Comparison of ENCODE assay signal across 9 mouse cellular contexts in the genomic region with DNA sequence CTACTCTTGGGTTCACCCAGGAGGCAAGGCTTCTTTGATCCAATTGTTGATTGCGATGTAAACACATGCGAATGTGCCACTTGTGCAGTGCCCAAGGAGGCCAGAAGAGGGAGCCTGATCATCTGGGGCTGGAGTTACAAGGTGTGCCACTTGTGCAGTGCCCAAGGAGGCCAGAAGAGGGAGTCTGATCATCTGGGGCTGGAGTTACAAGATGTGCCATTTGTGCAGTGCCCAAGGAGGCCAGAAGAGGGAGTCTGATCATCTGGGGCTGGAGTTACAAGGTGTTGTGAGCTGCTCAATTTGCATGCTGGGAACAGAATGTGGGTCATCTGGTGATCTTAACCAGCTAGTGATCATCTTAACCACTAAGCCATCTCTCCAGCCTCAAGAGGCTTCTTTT.
DNase-seq lines count a peak whose midpoint lies in the region; ATAC-seq and TF ChIP-seq lines count a peak whose summit lies in the region.
"Had no signal": no experiment of that assay in that cellular context is flagged by ENCODE, and none has a peak within 500 bp of the region (broad histone marks: within the 10 kb centered on the region; RNA-seq: fewer than 3 reads in every experiment).

No protein-coding gene starts in this region.

- H3K9me3 ChIP-seq in intestine, embryonic 14.5 days (ENCODE audit: control insufficient read depth, low read length), result no peaks in the 10 kb centered on the region
- no peaks in the 10 kb centered on the region for H3K9me3 ChIP-seq in limb, embryonic 14.5 days (ENCODE audit: control insufficient read depth, low read length)
- H3K9me3 ChIP-seq: embryonic facial prominence, embryonic 13.5 days had no signal

- peak; percentile 49 to 70 for DNase-seq in left cerebral cortex, adult 18-20 months (ENCODE audit: low spot score in 2 of 2)
- DNase-seq in left cerebral cortex, adult 11 months (ENCODE audit: low spot score), result no peak
- no peak for DNase-seq in intestine, embryonic 14.5 days (ENCODE audit: low spot score)
- DNase-seq in limb, embryonic 14.5 days (ENCODE audit: low spot score), result peak; percentile 20
- DNase-seq in ovary, adult 18-20 months (ENCODE audit: low spot score), result peak; percentile 11
- DNase-seq in thymus, postnatal 0 days (ENCODE audit: low spot score), result peak; percentile 77

- no peak overlapping the region for H3K9ac ChIP-seq in intestine, embryonic 14.5 days (ENCODE audit: low read length)
- no peak overlapping the region for H3K9ac ChIP-seq in limb, embryonic 14.5 days (ENCODE audit: low read depth, low read length, severe bottlenecking)
- H3K9ac ChIP-seq: embryonic facial prominence, embryonic 13.5 days had no signal

- H3K36me3 ChIP-seq in intestine, embryonic 14.5 days (ENCODE audit: control insufficient read depth, insufficient read depth, low read length), result no peaks in the 10 kb centered on the region
- H3K36me3 ChIP-seq in limb, embryonic 14.5 days (ENCODE audit: control insufficient read depth, insufficient read depth, low read length), result peaks cover 56% of the 10 kb centered on the region

- 71% methylated on average over 2 of the region's 2 CpGs for WGBS in bone marrow, adult 2 months
- WGBS in intestine, embryonic 14.5 days, result 69% methylated on average over 2 of the region's 2 CpGs
- 68% methylated on average over 2 of the region's 2 CpGs for WGBS in limb, embryonic 14.5 days

- no peak overlapping the region for H3K4me2 ChIP-seq in intestine, embryonic 14.5 days (ENCODE audit: low read length)
- no peak overlapping the region for H3K4me2 ChIP-seq in limb, embryonic 14.5 days (replicated peaks; ENCODE audit: low read depth, low read length, severe bottlenecking)
- H3K4me2 ChIP-seq: embryonic facial prominence, embryonic 13.5 days had no signal

- H3K27ac ChIP-seq in bone marrow, adult 2 months (ENCODE audit: control insufficient read depth, insufficient read depth, low read depth, low read length, poor library complexity), result no peak overlapping the region
- H3K27ac ChIP-seq in intestine, embryonic 14.5 days (ENCODE audit: low read depth), result no peak overlapping the region
- H3K27ac ChIP-seq in limb, embryonic 14.5 days (replicated peaks; ENCODE audit: low read depth, low read length), result no peak overlapping the region
- H3K27ac ChIP-seq: embryonic facial prominence, embryonic 13.5 days had no signal

- TF ChIP-seq POLR2A in bone marrow, adult 2 months (IDR thresholded peaks at IDR 0.05; ENCODE audit: borderline replicate concordance, control insufficient read depth, low read depth, low read length), result no peak
- no peak for TF ChIP-seq POLR2A in limb, embryonic 14.5 days (IDR thresholded peaks at IDR 0.05; ENCODE audit: borderline replicate concordance, extremely low read depth, insufficient read depth, insufficient read length)

- H3K4me3 ChIP-seq in bone marrow, adult 2 months (replicated peaks; ENCODE audit: control insufficient read depth, low read depth, low read length), result no peak overlapping the region
- no peak overlapping the region for H3K4me3 ChIP-seq in intestine, embryonic 14.5 days (ENCODE audit: low read depth, low read length)
- no peak overlapping the region for H3K4me3 ChIP-seq in limb, embryonic 14.5 days (replicated peaks; ENCODE audit: low read length)
- H3K4me3 ChIP-seq: embryonic facial prominence, embryonic 13.5 days had no signal

- no peaks in the 10 kb centered on the region; the same call in 1 of the 2 replicates for H3K4me1 ChIP-seq in bone marrow, adult 2 months (ENCODE audit: control insufficient read depth, insufficient read depth, low read length)
- H3K4me1 ChIP-seq in intestine, embryonic 14.5 days (replicated peaks; ENCODE audit: control insufficient read depth, insufficient read depth, low read length), result peaks cover 3% of the 10 kb centered on the region; the same call in 1 of the 2 replicates
- peaks cover 2% of the 10 kb centered on the region for H3K4me1 ChIP-seq in limb, embryonic 14.5 days (ENCODE audit: control insufficient read depth, insufficient read depth, low read length)

- no peaks in the 10 kb centered on the region for H3K27me3 ChIP-seq in intestine, embryonic 14.5 days (replicated peaks; ENCODE audit: control insufficient read depth, insufficient read depth, low read length)
- H3K27me3 ChIP-seq in limb, embryonic 14.5 days (ENCODE audit: control insufficient read depth, insufficient read depth, low read length), result no peaks in the 10 kb centered on the region
- H3K27me3 ChIP-seq: embryonic facial prominence, embryonic 13.5 days had no signal

- TF ChIP-seq CTCF in bone marrow, adult 2 months (IDR thresholded peaks at IDR 0.05; ENCODE audit: control insufficient read depth, insufficient read depth, low read length), result peak; percentile 96

- peak; percentile 95 for ATAC-seq in erythroblast, adult 5-6 weeks (replicated peaks; ENCODE audit: low FRiP score, poor library complexity, severe bottlenecking)
- ATAC-seq in intestine, embryonic 14.5 days (replicated peaks; ENCODE audit: low FRiP score, low TSS enrichment, low read depth), result 0 out of 2 replicates have a peak, but pooled peaks have one; percentile 24
- no peak for ATAC-seq in limb, embryonic 14.5 days (ENCODE audit: low FRiP score, low read depth)

Comparison
In these comparisons a context has a peak if more than half of its experiments do, and no peak if none do; other contexts are left out.
1. DNase-seq: peak in left cerebral cortex, adult 18-20 months (2 of 2), limb, embryonic 14.5 days (single experiment), ovary, adult 18-20 months (single experiment) and thymus, postnatal 0 days (single experiment); none in left cerebral cortex, adult 11 months (single experiment) and intestine, embryonic 14.5 days (single experiment).